In the genomic region with DNA sequence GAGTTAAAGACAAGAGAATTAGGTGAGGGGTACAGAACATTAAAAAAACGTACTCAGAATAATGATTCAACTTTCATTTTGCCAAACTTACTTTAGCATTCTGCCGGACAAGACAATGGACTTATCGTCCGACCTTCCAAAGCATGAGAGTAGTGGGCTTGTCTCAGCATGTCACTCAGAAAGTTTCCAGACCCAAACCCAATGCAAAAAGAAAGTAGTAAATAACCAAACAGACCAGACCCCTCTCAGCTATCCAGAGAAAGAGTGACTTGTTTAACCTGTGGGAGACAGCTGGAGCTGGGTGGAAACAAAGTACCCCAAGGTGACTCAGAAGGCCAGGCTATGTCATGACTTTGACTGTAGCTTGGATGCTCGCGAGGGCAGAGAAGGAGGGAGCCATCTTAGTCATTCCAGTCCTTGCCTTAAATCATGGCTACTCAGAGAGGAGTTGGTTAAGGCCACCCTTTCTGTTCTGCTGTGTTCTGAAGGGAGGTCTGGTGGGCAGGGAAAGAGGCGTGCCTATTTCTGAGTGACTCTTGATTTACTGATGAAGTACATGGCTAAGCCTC, we compare ENCODE assay signal across 13 mouse cellular contexts. TPM values are rescaled to one million over a fixed set of nuclear protein-coding genes. Genes with fewer than 3 reads are reported as not detected.
DNase-seq lines count a peak whose midpoint lies in the region; ATAC-seq and TF ChIP-seq lines count a peak whose summit lies in the region.
"Had no signal": no experiment of that assay in that cellular context is flagged by ENCODE, and none has a peak within 500 bp of the region (broad histone marks: within the 10 kb centered on the region; RNA-seq: fewer than 3 reads in every experiment).

No protein-coding gene starts in this region.

- TF ChIP-seq POLR2A in myocyte (IDR thresholded peaks at IDR 0.05; ENCODE audit: insufficient read length, low read depth) = no peak

- H3K79me2 ChIP-seq in myocyte (ENCODE audit: control insufficient read depth, insufficient read depth) = peaks cover 33% of the 10 kb centered on the region

- peak; percentile 74 for DNase-seq in adrenal gland, adult 2 months
- DNase-seq in adrenal gland, postnatal 10 days = no peak
- DNase-seq in lung, adult 18-20 months = no peak
- DNase-seq in cerebellum, postnatal 25 days = no peak
- no peak for DNase-seq in kidney, adult 8-10 months
- DNase-seq: B cell, adult 2 months; cerebellum, adult 11 months; layer of hippocampus, adult 9-11 months had no signal

- peak overlapping the region; percentile 97; the same call in 1 of the 2 replicates for H3K4me2 ChIP-seq in lung, embryonic 15.5 days
- H3K4me2 ChIP-seq in embryonic facial prominence, embryonic 13.5 days = peak overlapping the region; percentile 85; the same call in 1 of the 2 replicates
- peak overlapping the region; percentile 45 for H3K4me2 ChIP-seq in myocyte (ENCODE audit: low read depth)

- no peak overlapping the region for H3ac ChIP-seq in myocyte (ENCODE audit: control insufficient read depth, insufficient read length)

- no peak overlapping the region for H3K9ac ChIP-seq in lung, embryonic 15.5 days
- no peak overlapping the region for H3K9ac ChIP-seq in embryonic facial prominence, embryonic 13.5 days
- H3K9ac ChIP-seq: embryonic facial prominence, embryonic 12.5 days had no signal

- peaks cover 26% of the 10 kb centered on the region for H3K4me1 ChIP-seq in lung, embryonic 15.5 days
- H3K4me1 ChIP-seq in embryonic facial prominence, embryonic 13.5 days = peaks cover 21% of the 10 kb centered on the region

- H3K27ac ChIP-seq in lung, embryonic 15.5 days = no peak overlapping the region
- no peak overlapping the region for H3K27ac ChIP-seq in embryonic facial prominence, embryonic 13.5 days
- H3K27ac ChIP-seq: embryonic facial prominence, embryonic 12.5 days had no signal

- WGBS in lung, embryonic 15.5 days = 86% methylated on average over 7 of the region's 7 CpGs
- 85% methylated on average over 7 of the region's 7 CpGs for WGBS in embryonic facial prominence, embryonic 13.5 days

- H3K4me3 ChIP-seq in lung, embryonic 15.5 days = no peak overlapping the region
- no peak overlapping the region for H3K4me3 ChIP-seq in embryonic facial prominence, embryonic 13.5 days
- no peak overlapping the region for H3K4me3 ChIP-seq in myocyte

- no peaks in the 10 kb centered on the region for H3K27me3 ChIP-seq in lung, embryonic 15.5 days
- no peaks in the 10 kb centered on the region for H3K27me3 ChIP-seq in embryonic facial prominence, embryonic 13.5 days
- no peaks in the 10 kb centered on the region for H3K27me3 ChIP-seq in myocyte (ENCODE audit: control insufficient read depth, insufficient read depth, insufficient read length)
- H3K27me3 ChIP-seq: embryonic facial prominence, embryonic 12.5 days had no signal

- no peak for ATAC-seq in lung, embryonic 15.5 days (ENCODE audit: borderline replicate concordance, extremely low read depth, low FRiP score, low TSS enrichment)
- ATAC-seq in embryonic facial prominence, embryonic 13.5 days (ENCODE audit: insufficient number of reproducible peaks, insufficient read depth, low FRiP score, low TSS enrichment, low read depth) = no peak
- ATAC-seq: intestine, embryonic 16.5 days had no signal

- no peaks in the 10 kb centered on the region for H3K9me3 ChIP-seq in lung, embryonic 15.5 days
- H3K9me3 ChIP-seq in embryonic facial prominence, embryonic 13.5 days = no peaks in the 10 kb centered on the region
- H3K9me3 ChIP-seq: embryonic facial prominence, embryonic 12.5 days had no signal

- H3K36me3 ChIP-seq in lung, embryonic 15.5 days = peaks cover 8% of the 10 kb centered on the region; the same call in 1 of the 2 replicates
- H3K36me3 ChIP-seq in embryonic facial prominence, embryonic 13.5 days = peaks cover 26% of the 10 kb centered on the region
- H3K36me3 ChIP-seq in myocyte (ENCODE audit: control insufficient read depth, insufficient read depth) = peaks cover 4% of the 10 kb centered on the region

TF ChIP-seq in myocyte, 11 proteins besides CTCF, POLR2A, EP300 and RAD21:
- TF ChIP-seq SRF (IDR thresholded peaks at IDR 0.05; ENCODE audit: control insufficient read depth, insufficient read length, low read depth) = no peak
- TF ChIP-seq TCF3 (IDR thresholded peaks at IDR 0.05; ENCODE audit: insufficient read length, low read depth) = no peak
- TF ChIP-seq MYOG (IDR thresholded peaks at IDR 0.05; ENCODE audit: control insufficient read depth in 1 of 3, insufficient read depth in 1 of 3, insufficient read length in 2 of 3, low read depth in 2 of 3) = no peak
- no peak for TF ChIP-seq CEBPB (IDR thresholded peaks at IDR 0.05; ENCODE audit: insufficient read depth, poor library complexity, severe bottlenecking)
- no peak for TF ChIP-seq POLR2AphosphoS2 (IDR thresholded peaks at IDR 0.05; ENCODE audit: insufficient read length, low read depth)
- no peak for TF ChIP-seq USF1 (IDR thresholded peaks at IDR 0.05; ENCODE audit: low read depth)
- no peak for TF ChIP-seq REST (IDR thresholded peaks at IDR 0.05; ENCODE audit: insufficient read depth, insufficient read length)
- no peak for TF ChIP-seq MYOD1 (IDR thresholded peaks at IDR 0.05; ENCODE audit: control insufficient read depth in 1 of 3, insufficient read length in 2 of 3, low read depth in 2 of 3)
- TF ChIP-seq TCF12 (IDR thresholded peaks at IDR 0.05; ENCODE audit: insufficient read depth, poor library complexity, severe bottlenecking) = no peak
- no peak for TF ChIP-seq E2F4 (IDR thresholded peaks at IDR 0.05; ENCODE audit: insufficient read depth)
- TF ChIP-seq MAX (IDR thresholded peaks at IDR 0.05; ENCODE audit: low read depth) = no peak

RNA-seq across cellular contexts. Expression of a gene that starts 2.8 kb away (rescaled TPM):
- 10 to 100 TPM; 23.9 to 85.2 TPM for total RNA-seq in adrenal gland, adult 2 months (2021)
- 13.1 and 20.7 TPM in 2 replicates for polyA plus RNA-seq in adrenal gland, adult 2 months (2012; rRNA removed)
- total RNA-seq in adrenal gland, postnatal 10 days (2021) = 10 to 100 TPM; 19.9 to 21.0 TPM
- polyA plus RNA-seq in lung, embryonic 15.5 days (2015; fragmentation: Nextera tagmentation; extraction: Ambion mirVana) = 38.8 and 43.7 TPM in 2 replicates
- polyA plus RNA-seq in embryonic facial prominence, embryonic 13.5 days (2015; fragmentation: Nextera tagmentation; extraction: Ambion mirVana) = 39.9 and 43.9 TPM in 2 replicates
- polyA plus RNA-seq in myocyte (2012; fragmentation: generic; extraction: Trizol) = 35.8 TPM

Comparison
In these comparisons a context has a peak if more than half of its experiments do, and no peak if none do; other contexts are left out.
1. H3K4me2 ChIP-seq: peak in every context shown above with its lines; median percentile 97 in lung, embryonic 15.5 days; 85 in embryonic facial prominence, embryonic 13.5 days; 45 in myocyte.